Mouse (Mus musculus): ENCODE measurements around the gene Nbdy. TPM values are rescaled to one million over a fixed set of nuclear protein-coding genes. Genes with fewer than 3 reads are reported as not detected.

Nbdy gene
- total and polyA plus RNA-seq, 3 experiments: 35.4 to 75.7 TPM; not detected in 1

- no peak overlapping the region for H3K4me3 ChIP-seq (ENCODE audit: control insufficient read depth in 1 of 2, insufficient read depth in 1 of 2, low read depth in 2 of 2, low read length in 2 of 2)
- peaks cover 0 to 4% of the 10 kb centered on the region in 2 experiments; a peak in 1 of 4 replicates for H3K36me3 ChIP-seq (ENCODE audit: control insufficient read depth in 1 of 2, insufficient read depth in 2 of 2, low read length in 2 of 2)
- H3K27ac ChIP-seq (ENCODE audit: control insufficient read depth, low read depth, low read length): no peak overlapping the region
- no peak overlapping the region for H3K9ac ChIP-seq (ENCODE audit: control insufficient read depth, low read depth, low read length, poor library complexity, severe bottlenecking)
- no peaks in the 10 kb centered on the region for H3K79me2 ChIP-seq (ENCODE audit: control insufficient read depth, insufficient read depth, low read length, poor library complexity)
- no peaks in the 10 kb centered on the region for H3K9me3 ChIP-seq (replicated peaks; ENCODE audit: insufficient read depth, low read length)
- DNase-seq (ENCODE audit: low read depth, low spot score): no peak
- TF ChIP-seq ZMIZ1 (IDR thresholded peaks at IDR 0.05; ENCODE audit: low read depth, low read length) (no peak), NELFE (IDR thresholded peaks at IDR 0.05; ENCODE audit: low read depth, low read length) (no peak), MEF2A (IDR thresholded peaks at IDR 0.05; ENCODE audit: extremely low read depth, insufficient replicate concordance, low read depth, low read length, poor library complexity, severe bottlenecking) (no peak), ETS1 (IDR thresholded peaks at IDR 0.05; ENCODE audit: low read depth, low read length) (no peak)
- no peaks in the 10 kb centered on the region for H3K27me3 ChIP-seq (ENCODE audit: control insufficient read depth in 1 of 2, insufficient read depth in 2 of 2, low read length in 2 of 2)
- H3K4me1 ChIP-seq (ENCODE audit: control insufficient read depth in 1 of 2, insufficient read depth in 2 of 2, low read length in 2 of 2): no peaks in the 10 kb centered on the region
These were observed 19.1 kb downstream of the Nbdy start for GRCm38 (mm10) chrX:153742493-153742892.

GRCm38 (mm10) chrX:153749230-153749629 lies 25.8 kb downstream of the Nbdy start:
- Histone ChIP-seq H3K27ac (ENCODE audit: control insufficient read depth, low read depth, low read length) (no peak overlapping the region), H3K27me3 (ENCODE audit: control insufficient read depth in 1 of 2, insufficient read depth in 2 of 2, low read length in 2 of 2) (no peaks in the 10 kb centered on the region), H3K79me2 (ENCODE audit: control insufficient read depth, insufficient read depth, low read length, poor library complexity) (no peaks in the 10 kb centered on the region), H3K9ac (ENCODE audit: control insufficient read depth, low read depth, low read length, poor library complexity, severe bottlenecking) (no peak overlapping the region), H3K9me3 (replicated peaks; ENCODE audit: insufficient read depth, low read length) (no peaks in the 10 kb centered on the region), H3K4me1 (ENCODE audit: control insufficient read depth in 1 of 2, insufficient read depth in 2 of 2, low read length in 2 of 2) (no peaks in the 10 kb centered on the region), H3K4me3 (ENCODE audit: control insufficient read depth in 1 of 2, insufficient read depth in 1 of 2, low read depth in 2 of 2, low read length in 2 of 2) (no peak overlapping the region), H3K36me3 (ENCODE audit: control insufficient read depth in 1 of 2, insufficient read depth in 2 of 2, low read length in 2 of 2) (no peaks in the 10 kb centered on the region)
- TF ChIP-seq ZKSCAN1 (IDR thresholded peaks at IDR 0.05; ENCODE audit: low read depth, low read length) (no peak), TAL1 (IDR thresholded peaks at IDR 0.05; ENCODE audit: low read length) (no peak), SMC3 (IDR thresholded peaks at IDR 0.05; ENCODE audit: low read depth, low read length) (peak; percentile 70), RAD21 (IDR thresholded peaks at IDR 0.05; ENCODE audit: low read depth, low read length) (peak; percentile 60), CTCF (IDR thresholded peaks at IDR 0.05 in 2 of 3, conservative IDR thresholded peaks at IDR 0.05 in 1 of 3; ENCODE audit: control insufficient read depth in 1 of 3, insufficient read depth in 1 of 3, low read depth in 2 of 3, low read length in 3 of 3, poor library complexity in 1 of 3, severe bottlenecking in 1 of 3) (peak; percentile 38 to 62 (median 48))
- peak; percentile 40 for DNase-seq (ENCODE audit: low read depth, low spot score)

Other genes with a start within 250 kb of the Nbdy start
- 4.2 TPM in 2 replicates for gene Ubqln2, start 225.4 kb upstream of the Nbdy start, total RNA-seq (2012; rRNA removed)
- gene Ubqln2, start 225.4 kb upstream of the Nbdy start, polyA plus RNA-seq (2012; ENCODE audit: insufficient read depth in 1 of 2, insufficient read length in 2 of 2, low read depth in 1 of 2, low replicate concordance in 2 of 2, missing spikeins in 1 of 2): 10 to 100 TPM in 1 of 2 experiments, not detected in 1; 10.1 TPM
- gene Cypt3, start 165.0 kb upstream of the Nbdy start, total RNA-seq (2012; rRNA removed): not detected in 2 replicates
- gene Cypt3, start 165.0 kb upstream of the Nbdy start, polyA plus RNA-seq (2012; ENCODE audit: insufficient read depth in 1 of 2, insufficient read length in 2 of 2, low read depth in 1 of 2, low replicate concordance in 2 of 2, missing spikeins in 1 of 2): not detected
- gene Kctd12b, start 27.2 kb upstream of the Nbdy start, total RNA-seq (2012; rRNA removed): not detected in 2 replicates
- not detected for gene Kctd12b, start 27.2 kb upstream of the Nbdy start, polyA plus RNA-seq (2012; ENCODE audit: insufficient read depth in 1 of 2, insufficient read length in 2 of 2, low read depth in 1 of 2, low replicate concordance in 2 of 2, missing spikeins in 1 of 2)
- gene Spin2c, start 108.6 kb downstream of the Nbdy start, total RNA-seq (2012; rRNA removed): not detected in 2 replicates
- gene Spin2c, start 108.6 kb downstream of the Nbdy start, polyA plus RNA-seq (2012; ENCODE audit: insufficient read depth in 1 of 2, insufficient read length in 2 of 2, low read depth in 1 of 2, low replicate concordance in 2 of 2, missing spikeins in 1 of 2): not detected

Measured in MEL (cell line).